Mouse (Mus musculus): ENCODE measurements around the gene Thbs3.

Thbs3 gene

DNA sequence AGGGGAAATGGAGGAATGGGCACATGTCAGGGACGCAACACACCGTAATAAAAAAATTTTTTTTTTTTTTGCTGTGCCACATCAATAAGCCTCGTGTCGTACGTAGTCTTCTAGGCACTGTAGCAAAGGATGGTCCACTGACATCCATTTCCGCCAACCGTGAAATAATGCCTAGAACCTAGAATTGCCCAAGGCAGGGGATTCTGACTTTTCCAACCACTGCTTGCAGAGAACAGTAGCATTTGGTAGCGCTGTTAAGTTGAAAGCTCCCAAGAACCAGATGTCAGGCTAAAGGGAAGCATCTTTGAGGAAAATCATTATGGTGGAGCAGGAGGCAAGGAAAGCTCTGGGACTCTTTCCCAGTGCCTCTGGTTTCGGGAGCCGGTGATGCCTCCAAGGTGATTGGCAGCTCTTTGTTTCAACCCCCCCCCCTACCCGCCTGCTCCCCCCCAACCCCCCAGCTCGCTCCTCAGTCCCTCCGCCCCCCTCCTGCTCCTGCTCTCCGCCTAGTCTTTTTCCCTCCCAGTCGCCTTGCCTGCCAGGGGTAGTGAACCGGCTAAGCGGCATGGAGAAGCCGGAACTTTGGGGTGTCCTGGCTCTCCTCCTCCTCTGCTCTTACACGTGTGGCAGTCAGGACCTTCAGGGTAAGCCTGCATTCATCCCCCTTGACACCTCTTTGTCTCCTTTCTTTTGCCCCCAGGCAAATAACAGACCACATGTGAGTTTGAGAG lies at the start of gene Thbs3:
Gene Thbs3 (plus strand): TSS at position 500 of the 731 bp plus-strand sequence.
- ATAC-seq (ENCODE audit: insufficient number of reproducible peaks, low FRiP score, low TSS enrichment) = no peak

DNA sequence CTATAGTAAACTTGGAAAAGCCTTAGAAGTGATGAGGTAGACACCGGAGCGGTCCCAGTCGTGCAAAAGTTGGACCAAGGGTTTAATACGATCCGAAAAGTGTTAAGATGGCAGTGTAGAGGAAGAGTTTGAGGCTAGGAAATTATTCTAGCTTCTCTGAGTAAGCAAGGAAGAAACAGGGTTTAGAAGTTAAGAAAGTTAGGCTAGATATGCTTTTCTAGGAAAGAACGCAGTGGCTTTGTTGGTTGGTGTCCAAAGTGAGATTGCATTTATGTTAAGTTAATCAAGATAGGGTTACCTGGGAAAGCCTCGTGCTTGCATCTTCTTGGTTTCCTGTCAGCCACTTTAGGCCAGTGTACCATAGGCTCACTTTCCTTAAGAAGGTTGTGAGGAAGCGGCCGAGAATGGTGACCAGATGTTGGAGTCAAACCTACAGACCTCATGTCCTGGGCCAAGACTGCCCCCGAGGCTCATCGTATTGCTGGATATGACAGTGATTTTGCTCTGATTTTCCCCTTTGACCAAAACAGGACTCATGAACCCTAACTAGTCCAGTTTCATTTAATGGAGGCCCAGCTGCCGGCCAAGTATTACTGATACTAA lies 49.6 kb upstream of the Thbs3 start:
- no peak for ATAC-seq (ENCODE audit: insufficient number of reproducible peaks, low FRiP score, low TSS enrichment)

DNA sequence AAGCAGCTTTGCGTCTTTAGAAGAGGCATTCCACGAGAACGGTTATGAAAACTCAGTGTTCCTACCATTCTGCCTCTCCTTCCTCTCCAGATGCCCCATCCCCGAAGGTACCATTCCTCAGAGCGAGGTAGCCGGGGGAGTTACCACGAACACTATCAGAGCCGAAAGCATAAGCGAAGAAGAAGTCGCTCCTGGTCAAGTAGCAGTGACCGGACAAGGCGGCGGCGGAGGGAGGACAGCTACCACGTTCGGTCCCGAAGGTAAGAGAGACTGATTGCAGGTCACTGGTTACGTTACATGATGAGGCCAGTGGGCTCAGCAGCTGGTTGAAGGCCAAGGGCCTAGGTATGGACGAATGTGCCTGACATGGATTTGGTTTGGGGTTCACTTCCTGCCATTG lies 48.0 kb upstream of the Thbs3 start:
- no peak for ATAC-seq (ENCODE audit: insufficient number of reproducible peaks, low FRiP score, low TSS enrichment)

DNA sequence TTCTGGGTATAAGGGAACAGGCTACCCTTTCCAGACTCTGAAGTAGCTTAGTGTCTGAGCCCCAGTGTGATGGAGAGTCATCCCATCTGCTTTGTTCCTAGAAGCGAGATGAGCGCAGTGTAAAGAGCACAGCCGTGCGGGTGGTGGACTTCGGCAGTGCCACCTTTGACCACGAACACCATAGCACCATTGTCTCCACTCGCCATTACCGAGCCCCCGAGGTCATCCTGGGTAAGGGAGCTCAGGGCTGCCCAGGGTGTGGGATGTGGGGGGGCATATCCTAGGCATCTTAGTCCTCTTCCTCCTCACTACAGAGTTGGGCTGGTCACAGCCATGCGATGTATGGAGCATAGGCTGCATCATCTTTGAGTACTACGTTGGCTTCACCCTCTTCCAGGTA lies 40.1 kb upstream of the Thbs3 start:
- ATAC-seq (ENCODE audit: insufficient number of reproducible peaks, low FRiP score, low TSS enrichment) = no peak

DNA sequence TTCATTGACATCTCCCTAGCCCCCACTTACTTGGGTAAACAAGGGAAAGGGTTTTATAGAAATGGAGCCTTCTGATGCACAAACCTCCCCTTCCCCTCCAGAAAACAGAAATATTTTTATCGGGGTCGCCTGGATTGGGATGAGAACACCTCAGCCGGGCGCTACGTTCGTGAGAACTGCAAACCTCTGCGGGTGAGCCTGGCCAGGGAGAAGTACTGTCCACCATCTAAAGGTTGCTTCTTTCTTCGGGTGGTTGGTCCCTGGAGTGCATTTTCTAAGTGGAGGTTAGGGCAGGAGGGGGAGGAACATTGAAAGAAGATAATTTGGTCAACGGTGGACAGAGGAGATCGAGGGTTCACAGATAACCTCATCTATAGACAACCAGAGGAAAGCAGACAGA lies 39.4 kb upstream of the Thbs3 start:
- no peak for ATAC-seq (ENCODE audit: insufficient number of reproducible peaks, low FRiP score, low TSS enrichment)

DNA sequence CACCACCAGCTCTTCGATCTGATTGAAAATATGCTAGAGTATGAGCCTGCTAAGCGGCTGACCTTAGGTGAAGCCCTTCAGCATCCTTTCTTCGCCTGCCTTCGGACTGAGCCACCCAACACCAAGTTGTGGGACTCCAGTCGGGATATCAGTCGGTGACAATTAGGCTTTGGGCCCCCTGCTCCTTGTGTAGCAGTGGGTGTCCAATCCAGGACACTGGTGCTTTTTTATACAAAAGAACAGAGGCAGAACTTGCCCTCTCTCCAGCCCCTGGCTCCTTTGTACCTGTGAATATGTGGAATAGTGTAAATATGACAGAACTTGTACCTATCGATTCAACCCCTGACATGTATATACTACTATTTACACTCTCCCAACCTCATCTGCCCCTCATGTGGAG lies 38.6 kb upstream of the Thbs3 start:
- ATAC-seq (ENCODE audit: insufficient number of reproducible peaks, low FRiP score, low TSS enrichment) = no peak

DNA sequence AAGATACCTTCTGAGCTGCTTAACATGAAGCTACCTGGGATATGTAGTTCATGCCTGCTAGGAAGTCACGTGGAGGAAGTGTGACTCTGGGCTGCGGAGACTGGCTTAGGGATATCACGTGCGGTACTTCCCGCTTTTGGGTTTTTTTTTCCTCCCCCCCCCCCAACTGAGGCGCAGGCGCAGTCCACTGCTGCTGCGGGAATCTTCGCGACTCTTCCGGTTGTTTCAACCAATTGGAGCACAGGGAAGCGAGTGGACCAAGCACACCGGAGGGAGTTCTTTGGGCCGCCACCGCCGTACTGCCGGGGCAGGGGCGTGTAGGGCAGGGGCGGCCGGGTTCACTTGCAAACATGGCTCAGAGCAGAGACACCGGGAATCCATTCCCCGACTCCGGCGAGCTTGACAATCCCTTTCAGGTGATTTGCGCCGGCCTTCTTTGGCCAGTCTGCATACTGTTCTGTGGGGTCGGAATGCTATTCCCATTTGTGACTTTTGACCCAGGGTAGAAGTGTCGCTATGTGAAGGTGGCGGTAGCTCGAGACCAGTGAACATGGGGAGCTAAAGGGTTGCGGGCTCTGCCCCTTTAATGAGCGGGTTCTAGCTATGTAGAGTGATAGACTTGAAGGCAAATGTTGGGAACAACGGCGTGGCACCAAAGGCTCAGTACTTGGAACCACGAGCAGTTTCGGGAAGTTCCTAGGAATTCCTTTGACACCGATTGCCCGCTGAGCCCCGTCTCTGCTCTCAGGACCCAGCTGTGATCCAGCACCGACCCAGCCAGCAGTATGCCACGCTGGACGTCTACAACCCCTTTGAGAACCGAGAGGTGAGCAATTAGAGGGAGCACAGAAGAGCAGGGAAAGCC lies 37.5 kb upstream of the Thbs3 start, which contains the start of gene Scamp3:
Gene Scamp3 (plus strand): TSS at position 232 of the 865 bp plus-strand sequence.
- peak; percentile 94 for ATAC-seq (ENCODE audit: insufficient number of reproducible peaks, low FRiP score, low TSS enrichment)

DNA sequence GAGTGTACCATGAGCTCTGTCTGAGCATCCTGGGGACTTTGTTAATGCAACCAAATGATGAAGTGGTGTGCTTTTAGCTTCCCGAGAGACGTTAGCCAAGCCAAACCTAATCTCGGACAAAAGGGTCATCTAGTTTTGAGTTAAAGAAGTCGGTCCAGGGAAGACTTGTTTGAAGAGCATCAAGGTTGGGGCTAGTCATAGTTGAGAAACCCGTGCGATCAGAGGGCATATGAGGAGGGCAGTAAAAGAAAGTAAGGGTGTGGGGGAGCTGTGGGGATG lies 36.9 kb upstream of the Thbs3 start:
- ATAC-seq (ENCODE audit: insufficient number of reproducible peaks, low FRiP score, low TSS enrichment) = no peak

DNA sequence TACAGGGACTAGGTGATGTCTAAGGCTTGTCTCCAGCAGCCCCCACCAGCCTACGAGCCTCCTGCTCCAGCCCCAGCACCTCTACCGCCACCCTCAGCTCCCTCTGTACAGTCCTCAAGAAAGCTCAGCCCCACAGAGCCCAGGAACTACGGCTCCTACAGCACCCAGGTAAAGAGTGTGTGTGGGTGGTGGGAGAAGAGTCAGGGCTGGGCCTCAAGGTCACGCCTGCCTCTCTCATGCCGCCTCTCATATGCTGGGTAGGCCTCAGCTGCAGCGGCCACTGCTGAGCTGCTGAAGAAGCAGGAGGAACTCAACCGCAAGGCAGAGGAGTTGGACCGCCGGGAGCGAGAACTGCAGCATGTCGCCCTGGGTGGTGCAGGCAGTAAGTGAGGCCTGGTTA lies 35.9 kb upstream of the Thbs3 start:
- ATAC-seq (ENCODE audit: insufficient number of reproducible peaks, low FRiP score, low TSS enrichment) = no peak

DNA sequence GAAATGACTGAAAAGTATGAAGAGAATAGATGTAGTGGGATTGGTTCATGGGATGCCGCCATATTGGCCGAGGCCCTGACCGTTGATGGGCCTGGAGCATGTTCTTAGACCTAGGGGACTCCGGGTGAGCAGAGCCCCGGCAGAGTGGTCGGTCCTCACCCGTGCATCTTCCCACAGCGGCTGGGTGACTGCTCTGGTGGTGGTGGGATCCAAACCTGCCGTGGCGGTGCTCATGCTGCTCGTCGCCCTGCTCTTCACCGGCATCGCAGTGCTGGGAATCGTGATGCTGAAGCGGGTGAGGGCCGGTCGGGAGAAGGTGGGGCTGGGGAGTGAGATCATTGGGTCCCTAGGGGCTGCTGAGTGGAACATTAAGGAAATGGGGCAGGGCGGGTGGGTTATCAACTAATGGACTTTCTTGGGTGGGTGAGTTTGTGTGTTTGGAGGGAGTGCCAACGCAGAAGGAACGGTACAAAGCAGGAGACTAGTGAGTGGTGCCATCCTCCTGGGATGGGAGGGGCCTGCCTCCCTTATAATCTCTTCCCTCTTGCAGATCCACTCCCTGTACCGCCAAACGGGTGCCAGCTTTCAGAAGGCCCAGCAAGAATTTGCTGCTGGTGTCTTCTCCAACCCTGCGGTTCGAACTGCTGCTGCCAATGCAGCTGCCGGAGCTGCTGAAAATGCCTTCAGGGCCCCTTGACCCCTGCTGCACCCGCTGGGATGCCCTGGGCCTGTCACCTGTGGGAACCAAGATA lies 33.1 kb upstream of the Thbs3 start:
- ATAC-seq (ENCODE audit: insufficient number of reproducible peaks, low FRiP score, low TSS enrichment) = no peak

DNA sequence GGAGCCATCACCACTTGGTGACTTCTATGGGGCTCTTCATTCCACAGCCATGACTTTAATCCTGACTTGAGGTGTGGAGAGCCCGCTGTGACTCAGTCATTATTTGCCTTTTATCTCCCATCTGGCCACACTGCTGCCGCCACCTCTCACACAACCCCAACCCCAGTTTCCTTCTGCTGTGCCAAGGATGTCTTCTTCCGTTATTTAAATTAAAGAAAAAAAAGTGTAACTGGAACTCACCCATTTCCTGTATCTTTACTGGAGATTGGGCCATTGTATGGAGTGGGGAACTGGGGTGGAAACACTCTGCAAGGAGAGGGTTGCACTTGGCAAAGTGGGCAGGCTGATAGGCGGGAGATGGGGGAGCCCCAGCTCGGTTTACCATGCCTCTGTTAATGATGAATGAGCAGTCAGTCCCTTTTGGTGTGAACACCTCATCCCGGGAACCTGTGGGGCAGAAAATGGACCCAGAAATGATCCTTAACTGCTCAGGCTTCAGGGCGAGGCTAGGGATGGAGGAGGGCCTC lies 32.4 kb upstream of the Thbs3 start:
- 0 out of 2 replicates have a peak, but pooled peaks have one; percentile 0 for ATAC-seq (ENCODE audit: insufficient number of reproducible peaks, low FRiP score, low TSS enrichment)

DNA sequence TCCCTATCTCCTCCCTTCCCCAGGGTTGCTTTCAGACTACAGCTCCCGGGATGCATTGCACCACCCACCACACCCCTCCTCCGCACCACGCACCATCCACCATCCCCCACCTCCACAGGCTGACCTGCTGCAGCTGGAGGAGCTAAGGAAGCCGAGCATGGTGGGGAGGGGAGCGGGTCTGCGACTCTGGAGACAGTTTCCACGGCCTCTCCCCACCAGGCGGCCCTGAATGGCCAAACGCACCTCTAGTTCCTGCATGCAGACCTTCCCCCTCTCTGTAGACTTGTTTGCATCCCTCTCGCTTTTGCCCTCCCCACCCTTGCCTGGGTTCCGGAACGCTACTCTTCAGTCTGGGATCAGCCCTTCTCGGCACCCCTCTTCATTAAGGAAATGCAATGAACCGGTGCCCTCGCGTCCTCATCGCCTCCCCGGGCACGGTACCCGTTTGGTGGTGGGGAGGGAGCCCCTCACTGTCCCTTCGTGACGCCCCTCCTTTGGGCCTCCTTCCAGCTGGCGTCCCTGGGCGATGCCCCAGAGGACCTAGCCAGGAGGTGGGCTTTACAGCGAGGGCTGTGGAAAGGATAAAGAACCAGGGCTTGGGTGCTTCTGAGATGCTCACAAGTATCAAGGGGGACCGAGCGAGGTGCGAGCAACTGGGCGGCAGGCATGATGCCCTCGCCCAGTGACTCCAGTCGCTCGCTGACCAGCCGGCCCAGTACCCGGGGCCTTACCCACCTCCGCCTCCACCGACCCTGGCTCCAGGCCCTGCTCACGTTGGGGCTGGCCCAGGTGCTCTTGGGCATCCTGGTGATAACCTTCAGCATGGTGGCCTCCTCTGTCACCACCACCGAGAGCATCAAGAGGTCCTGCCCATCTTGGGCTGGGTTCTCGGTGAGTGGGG lies 31.7 kb upstream of the Thbs3 start, which contains the start of gene Fam189b:
Gene Fam189b (plus strand): TSS at position 86 of the 901 bp plus-strand sequence.
- ATAC-seq (ENCODE audit: insufficient number of reproducible peaks, low FRiP score, low TSS enrichment) = peak; percentile 89

DNA sequence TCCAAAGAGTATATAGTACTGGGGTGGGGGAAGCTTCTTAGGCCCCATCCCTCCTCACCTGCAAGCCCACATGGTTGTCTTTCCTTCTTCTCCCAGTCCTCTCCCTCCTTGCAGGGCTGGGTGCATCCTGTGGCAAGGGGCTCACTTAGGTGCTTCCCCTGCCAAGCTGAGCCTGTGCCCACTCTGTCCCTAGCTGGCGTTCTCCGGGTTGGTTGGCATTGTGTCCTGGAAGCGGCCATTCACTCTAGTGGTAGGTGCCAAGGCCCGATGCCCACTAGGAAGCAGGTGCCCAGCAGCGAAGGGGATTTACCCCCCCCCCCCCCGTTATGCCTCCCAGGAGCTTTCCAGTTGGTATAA lies 31.0 kb upstream of the Thbs3 start:
- ATAC-seq (ENCODE audit: insufficient number of reproducible peaks, low FRiP score, low TSS enrichment) = no peak

DNA sequence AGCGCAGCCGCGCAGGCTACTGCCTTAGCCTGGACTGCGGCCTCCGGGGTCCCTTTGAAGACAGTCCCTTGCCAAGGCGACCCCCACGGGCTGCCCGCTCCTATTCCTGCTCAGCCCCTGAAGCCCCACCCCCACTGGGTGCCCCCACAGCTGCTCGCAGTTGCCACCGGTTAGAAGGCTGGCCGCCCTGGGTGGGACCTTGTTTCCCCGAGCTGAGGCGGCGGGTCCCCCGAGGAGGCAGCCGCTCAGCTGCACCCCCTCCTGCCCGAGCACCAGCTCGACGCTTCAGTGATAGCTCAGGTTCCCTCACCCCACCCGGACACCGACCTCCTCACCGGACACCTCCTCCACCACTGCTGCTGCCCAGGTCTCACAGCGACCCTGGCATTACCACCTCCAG lies 27.8 kb upstream of the Thbs3 start:
- ATAC-seq (ENCODE audit: insufficient number of reproducible peaks, low FRiP score, low TSS enrichment) = no peak

DNA sequence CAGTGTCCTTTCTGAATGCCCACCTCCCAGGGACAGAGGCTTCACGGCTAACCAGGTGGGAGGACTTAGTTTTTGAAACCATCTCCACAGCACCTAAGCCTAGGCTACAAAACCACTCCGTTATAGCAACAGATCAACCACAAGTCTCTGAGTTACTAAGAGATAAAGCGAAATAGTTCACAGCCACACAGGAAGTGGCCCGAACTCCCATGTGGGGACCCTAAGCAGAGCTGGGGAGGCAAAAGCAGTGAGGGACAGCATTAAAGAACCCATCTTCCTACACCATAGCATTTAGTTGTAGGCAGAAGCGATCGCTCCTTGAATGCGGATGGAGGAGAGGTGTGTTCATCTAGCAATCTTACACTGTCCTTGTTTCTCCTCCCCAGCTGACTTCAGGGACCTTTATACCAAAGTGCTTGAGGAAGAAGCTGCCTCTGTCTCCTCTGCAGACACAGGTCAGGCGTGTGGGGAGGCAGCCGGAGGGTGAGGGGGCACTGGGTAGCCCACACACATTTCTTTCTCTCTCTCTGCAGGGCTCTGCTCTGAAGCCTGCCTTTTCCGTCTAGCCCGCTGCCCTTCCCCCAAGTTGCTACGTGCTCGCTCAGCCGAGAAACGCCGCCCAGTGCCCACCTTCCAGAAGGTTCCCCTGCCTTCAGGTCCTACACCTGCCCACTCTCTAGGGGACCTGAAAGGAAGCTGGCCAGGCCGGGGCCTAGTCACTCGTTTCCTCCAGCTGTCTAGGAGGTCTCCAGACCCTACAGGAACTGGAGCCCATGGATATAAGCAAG lies 27.1 kb upstream of the Thbs3 start:
- ATAC-seq (ENCODE audit: insufficient number of reproducible peaks, low FRiP score, low TSS enrichment) = no peak

DNA sequence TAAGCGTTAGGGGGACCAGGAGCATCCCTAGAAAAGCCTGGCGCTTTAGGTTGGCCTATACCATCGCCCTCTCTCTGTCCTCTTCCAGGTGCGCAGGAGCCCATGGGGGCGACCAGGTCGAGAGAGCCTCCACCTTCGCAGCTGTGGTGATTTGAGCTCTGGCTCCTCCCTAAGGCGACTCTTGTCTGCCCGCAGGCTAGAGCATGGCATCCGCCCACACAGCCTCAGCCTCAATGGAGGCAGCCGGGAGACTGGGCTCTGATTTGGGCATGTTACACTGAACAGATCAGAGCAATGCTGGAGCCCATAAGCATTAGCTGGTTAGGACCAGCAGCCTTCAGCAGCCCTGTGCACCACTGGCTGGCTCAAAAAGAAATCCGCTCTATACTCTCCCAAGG lies 26.5 kb upstream of the Thbs3 start:
- no peak for ATAC-seq (ENCODE audit: insufficient number of reproducible peaks, low FRiP score, low TSS enrichment)

DNA sequence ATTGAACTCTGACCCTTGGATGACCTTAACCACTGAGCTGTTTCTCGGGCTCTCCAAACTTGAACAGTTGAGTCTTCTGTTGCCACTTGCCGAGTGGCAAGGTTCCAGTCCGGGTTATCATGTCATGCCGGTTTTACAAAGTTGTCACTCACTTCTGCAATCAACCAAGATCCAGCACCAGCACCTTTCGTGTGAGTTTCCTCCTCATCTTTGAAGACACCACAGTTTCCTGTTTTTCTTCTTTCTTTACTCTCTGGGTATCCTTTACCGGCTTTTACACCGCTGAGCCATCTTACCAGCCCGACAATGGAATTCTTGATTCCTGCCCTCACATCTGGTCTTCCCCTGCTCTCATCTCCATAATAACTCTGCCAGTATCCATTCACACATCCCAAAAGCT lies 24.5 kb upstream of the Thbs3 start:
- ATAC-seq (ENCODE audit: insufficient number of reproducible peaks, low FRiP score, low TSS enrichment) = no peak

DNA sequence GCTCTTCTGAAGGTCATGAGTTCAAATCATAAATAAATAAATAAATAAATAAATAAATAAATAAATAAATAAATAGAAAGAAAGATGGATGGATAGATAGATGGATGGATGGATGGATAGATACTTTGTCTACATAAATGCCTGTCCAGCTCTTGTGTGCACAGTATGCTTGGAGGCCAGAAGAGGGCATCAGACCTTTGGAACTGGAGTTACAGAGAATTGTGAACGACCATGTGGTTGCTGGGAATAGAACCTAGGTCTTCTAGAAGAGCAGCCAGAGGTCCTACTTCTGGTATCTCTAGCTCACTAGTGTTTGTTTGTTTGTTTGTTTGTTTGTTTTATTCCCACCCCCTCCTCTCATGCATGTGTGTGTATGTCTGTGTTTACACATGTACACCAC lies 21.6 kb upstream of the Thbs3 start:
- ATAC-seq (ENCODE audit: insufficient number of reproducible peaks, low FRiP score, low TSS enrichment) = no peak

DNA sequence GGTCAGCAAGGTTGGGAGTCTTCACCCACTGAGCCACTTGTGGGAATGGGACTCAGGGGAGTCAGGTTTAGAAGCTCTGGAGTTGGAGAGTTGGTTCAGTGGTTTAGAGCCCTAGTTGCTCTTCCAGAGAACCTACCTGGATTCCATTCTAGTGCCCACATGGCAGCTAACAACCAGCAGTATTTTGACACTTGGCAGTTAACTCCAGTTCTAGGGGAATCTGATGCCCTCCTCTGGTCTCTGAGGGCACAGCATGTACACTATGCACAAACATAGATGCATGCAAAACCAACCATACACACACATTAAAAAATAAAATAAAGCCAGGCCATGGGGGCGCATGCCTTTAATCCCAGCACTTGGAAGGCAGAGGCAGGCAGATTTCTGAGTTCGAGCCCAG lies 21.1 kb upstream of the Thbs3 start:
- no peak for ATAC-seq (ENCODE audit: insufficient number of reproducible peaks, low FRiP score, low TSS enrichment)
